16 mouse cellular contexts compared by ENCODE assay signal in the genomic region with DNA sequence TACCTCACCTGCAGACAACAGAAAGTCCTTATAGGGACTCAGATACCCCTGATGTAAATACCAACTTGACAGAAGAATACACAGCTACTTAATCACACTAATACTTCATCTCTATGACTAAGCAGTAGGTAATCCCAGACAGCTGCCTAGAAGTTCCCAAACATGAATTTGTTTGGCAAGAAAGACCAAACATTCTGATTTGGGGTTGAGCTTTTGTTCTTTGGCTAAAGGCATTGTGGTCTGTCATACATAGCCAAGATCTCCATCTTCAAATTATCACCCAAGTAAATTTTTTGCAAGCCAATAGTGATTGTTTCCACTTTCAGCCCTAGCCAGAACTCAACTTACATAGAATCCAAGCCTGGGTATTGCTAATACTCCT.
DNase-seq lines count a peak whose midpoint lies in the region; ATAC-seq lines count a peak whose summit lies in the region.
"Had no signal": no experiment of that assay in that cellular context is flagged by ENCODE, and none has a peak within 500 bp of the region (broad histone marks: within the 10 kb centered on the region; RNA-seq: fewer than 3 reads in every experiment).

No protein-coding gene starts in this region.

- H3K27me3 ChIP-seq in midbrain, embryonic 11.5 days (ENCODE audit: control insufficient read depth, insufficient read depth, low read length): no peaks in the 10 kb centered on the region
- no peaks in the 10 kb centered on the region for H3K27me3 ChIP-seq in midbrain, embryonic 15.5 days (replicated peaks)
- H3K27me3 ChIP-seq: forebrain, embryonic 12.5 days; heart, embryonic 12.5 days; intestine, embryonic 15.5 days had no signal

- no peak overlapping the region for H3K9ac ChIP-seq in midbrain, embryonic 11.5 days (ENCODE audit: low read length)
- no peak overlapping the region for H3K9ac ChIP-seq in midbrain, embryonic 15.5 days
- H3K9ac ChIP-seq: forebrain, embryonic 12.5 days; forebrain, postnatal 0 days; heart, embryonic 12.5 days; hindbrain, embryonic 14.5 days; intestine, embryonic 15.5 days had no signal

- H3K4me3 ChIP-seq in midbrain, embryonic 11.5 days (ENCODE audit: low read depth, low read length): no peak overlapping the region
- no peak overlapping the region for H3K4me3 ChIP-seq in midbrain, embryonic 15.5 days
- H3K4me3 ChIP-seq: embryonic facial prominence, embryonic 10.5 days; erythroblast, embryonic 14.5 days; forebrain, embryonic 12.5 days; heart, embryonic 12.5 days; hindbrain, embryonic 10.5 days; intestine, embryonic 15.5 days had no signal

- no peaks in the 10 kb centered on the region for H3K36me3 ChIP-seq in midbrain, embryonic 11.5 days (ENCODE audit: control insufficient read depth, insufficient read depth, low read length)
- no peaks in the 10 kb centered on the region for H3K36me3 ChIP-seq in midbrain, embryonic 15.5 days (replicated peaks)
- H3K36me3 ChIP-seq: embryonic facial prominence, embryonic 10.5 days; forebrain, embryonic 12.5 days; heart, embryonic 12.5 days; hindbrain, embryonic 10.5 days; intestine, embryonic 15.5 days had no signal

- H3K4me1 ChIP-seq in midbrain, embryonic 11.5 days (ENCODE audit: control insufficient read depth, insufficient read depth, low read length): no peaks in the 10 kb centered on the region
- no peaks in the 10 kb centered on the region for H3K4me1 ChIP-seq in midbrain, embryonic 15.5 days
- H3K4me1 ChIP-seq: embryonic facial prominence, embryonic 10.5 days; forebrain, embryonic 12.5 days; heart, embryonic 12.5 days; hindbrain, embryonic 10.5 days; intestine, embryonic 15.5 days had no signal

- no peak overlapping the region for H3K27ac ChIP-seq in midbrain, embryonic 11.5 days (ENCODE audit: low read depth, low read length)
- H3K27ac ChIP-seq in midbrain, embryonic 15.5 days: no peak overlapping the region
- H3K27ac ChIP-seq: embryonic facial prominence, embryonic 10.5 days; forebrain, embryonic 12.5 days; hindbrain, embryonic 10.5 days; hindbrain, embryonic 14.5 days; intestine, embryonic 15.5 days had no signal

- peak; percentile 68 for DNase-seq in midbrain, embryonic 11.5 days (ENCODE audit: low spot score, missing footprints)
- DNase-seq in NIH3T3 (ENCODE audit: low read depth): peak; percentile 56
- DNase-seq in fibroblast of lung, adult 2 months (ENCODE audit: low read depth): peak; percentile 41
- DNase-seq in layer of hippocampus, adult 9-10 months (ENCODE audit: low spot score): no peak
- no peak for DNase-seq in layer of hippocampus, adult 11-12 months (ENCODE audit: low spot score)
- DNase-seq: cerebellum, adult 2 months; forebrain, postnatal 0 days; gastrocnemius, postnatal 25 days had no signal

- no peak overlapping the region for H3K4me2 ChIP-seq in midbrain, embryonic 11.5 days
- no peak overlapping the region for H3K4me2 ChIP-seq in midbrain, embryonic 15.5 days
- H3K4me2 ChIP-seq: forebrain, embryonic 12.5 days; heart, embryonic 12.5 days; hindbrain, embryonic 14.5 days; intestine, embryonic 15.5 days had no signal

- H3K9me3 ChIP-seq in midbrain, embryonic 11.5 days (ENCODE audit: control insufficient read depth, low read length): no peaks in the 10 kb centered on the region
- H3K9me3 ChIP-seq in midbrain, embryonic 15.5 days: no peaks in the 10 kb centered on the region
- H3K9me3 ChIP-seq: embryonic facial prominence, embryonic 10.5 days; forebrain, embryonic 12.5 days; heart, embryonic 12.5 days; hindbrain, embryonic 10.5 days; intestine, embryonic 15.5 days had no signal

- ATAC-seq in midbrain, embryonic 11.5 days (ENCODE audit: low FRiP score): no peak
- ATAC-seq in midbrain, embryonic 15.5 days (replicated peaks): no peak
- ATAC-seq: forebrain, postnatal 0 days; intestine, embryonic 15.5 days had no signal

Comparison
In these comparisons a context has a peak if more than half of its experiments do, and no peak if none do; other contexts are left out.
1. DNase-seq: peak in midbrain, embryonic 11.5 days (single experiment), NIH3T3 (single experiment) and fibroblast of lung, adult 2 months (single experiment); none in layer of hippocampus, adult 9-10 months (single experiment) and layer of hippocampus, adult 11-12 months (single experiment).